Mouse (Mus musculus) hindbrain, postnatal 0 days (tissue): Measurements from ENCODE around the gene Grxcr1. TPM values are rescaled to one million over a fixed set of nuclear protein-coding genes. Genes with fewer than 3 reads are reported as not detected.
A peak's percentile ranks its signal among the peaks of the same experiment; 100 is the strongest.

ENCODE experiments used
- ATAC-seq: fragments of 200-750 bp; cut with Nextera tagmentation; 2 replicates; pipeline ENCODE4 v1.8.0; 2017; ENCODE audit warnings: mild to moderate bottlenecking, moderate TSS enrichment, moderate library complexity
- DNase-seq: peaks from one replicate; pipeline ENCODE4 v3.0.0-alpha.2; 2015; ENCODE audit warnings: low spot score
- H3K27ac ChIP-seq: fragments of 300-500 bp; sonication (generic); 2 replicates; pipeline ENCODE4 v1.5.1; 2014; ENCODE audit warnings: mild to moderate bottlenecking
- H3K27me3 ChIP-seq: fragments of 300-500 bp; sonication (generic); 2 replicates; pipeline ENCODE4 v1.6.1; 2014; ENCODE audit warnings: low read length, mixed read lengths; ENCODE audit not compliant: insufficient read depth
- H3K36me3 ChIP-seq: fragments of 300-500 bp; sonication (generic); 2 replicates; pipeline ENCODE4 v1.6.1; 2014; ENCODE audit warnings: low read length, mixed read lengths; ENCODE audit not compliant: insufficient read depth
- H3K4me1 ChIP-seq: fragments of 300-500 bp; sonication (generic); 2 replicates; pipeline ENCODE4 v1.6.1; 2014; ENCODE audit warnings: antibody characterized with exemption, low read length, mixed read lengths; ENCODE audit not compliant: insufficient read depth
- H3K4me2 ChIP-seq: fragments of 300-500 bp; sonication (generic); 2 replicates; pipeline ENCODE4 v1.6.1; 2014; ENCODE audit warnings: low read depth, mild to moderate bottlenecking, low read length, moderate library complexity, mixed read lengths
- H3K4me3 ChIP-seq: fragments of 300-500 bp; sonication (generic); 2 replicates; pipeline ENCODE4 v1.5.1; 2014; ENCODE audit warnings: low read length
- H3K9ac ChIP-seq: fragments of 300-500 bp; sonication (generic); replicated peaks from 2 replicates; pipeline ENCODE4 v1.6.1; 2014; ENCODE audit warnings: mild to moderate bottlenecking, low read length, moderate library complexity, mixed read lengths
- H3K9me3 ChIP-seq: fragments of 300-500 bp; sonication (generic); 2 replicates; pipeline ENCODE4 v1.6.1; 2016; ENCODE audit warnings: low read length, mixed read lengths
- CTCF ChIP-seq: IDR thresholded peaks from 2 replicates; pipeline ENCODE4 v1.5.1; 2016; ENCODE audit warnings: antibody characterized with exemption, control low read depth, low read depth
- WGBS: fragments of 180-500 bp; shearing (Covaris S2); extraction: QIAGEN DNeasy Blood & Tissue Kit; methylation state at CpG from one replicate; pipeline ENCODE4 v1.1.7; 2014; 5-methylcytosine and 5-hydroxymethylcytosine counted together
- polyA plus RNA-seq: library from polyadenylated mRNA; unstranded; fragments of >200 nt; fragmentation: Nextera tagmentation; extraction: Ambion mirVana; gene quantifications from 2 replicates; pipeline ENCODE4 v1.2.1, GENCODE M21; 2015
- total RNA-seq: library from RNA; depleted of rRNA; stranded (reverse); fragments of >200 nt; gene quantifications from 2 replicates; pipeline ENCODE4 v1.2.3, GENCODE M21; 2014

Gene Grxcr1
- total and polyA plus RNA-seq, 2 experiments from 2014 or later = 0.18 TPM; not detected in 1

GRCm38 (mm10) chr5:68011569-68011968 lies 20.1 kb upstream of the Grxcr1 start:
- Histone ChIP-seq H3K4me2 (no peak overlapping the region), H3K4me3 (no peak overlapping the region), H3K27ac (no peak overlapping the region), H3K9me3 (no peaks in the 10 kb centered on the region), H3K4me1 (no peaks in the 10 kb centered on the region), H3K27me3 (no peaks in the 10 kb centered on the region), H3K9ac (no peak overlapping the region), H3K36me3 (no peaks in the 10 kb centered on the region)
- DNase-seq (no peak), ATAC-seq (no peak)
- TF ChIP-seq CTCF = no peak
- WGBS = 80% methylated on average over 3 of the region's 3 CpGs

GRCm38 (mm10) chr5:68012618-68013017 lies 19.0 kb upstream of the Grxcr1 start:
- 20% methylated on average over 4 of the region's 4 CpGs for WGBS
- no peak overlapping the region for H3K27ac ChIP-seq
- peak; percentile 82 for TF ChIP-seq CTCF
- no peaks in the 10 kb centered on the region for H3K36me3 ChIP-seq
- DNase-seq = peak; percentile 81
- no peaks in the 10 kb centered on the region for H3K9me3 ChIP-seq
- no peaks in the 10 kb centered on the region for H3K27me3 ChIP-seq
- H3K4me2 ChIP-seq = no peak overlapping the region
- no peaks in the 10 kb centered on the region for H3K4me1 ChIP-seq
- ATAC-seq = no peak
- no peak overlapping the region for H3K9ac ChIP-seq
- no peak overlapping the region for H3K4me3 ChIP-seq

GRCm38 (mm10) chr5:68020870-68021269 lies 10.8 kb upstream of the Grxcr1 start:
- no peak for TF ChIP-seq CTCF
- Histone ChIP-seq H3K36me3 (no peaks in the 10 kb centered on the region), H3K4me2 (no peak overlapping the region), H3K9me3 (no peaks in the 10 kb centered on the region), H3K4me3 (no peak overlapping the region), H3K4me1 (no peaks in the 10 kb centered on the region), H3K9ac (no peak overlapping the region), H3K27me3 (no peaks in the 10 kb centered on the region), H3K27ac (no peak overlapping the region)
- DNase-seq (no peak), ATAC-seq (no peak)
- 86% methylated on average over 2 of the region's 2 CpGs for WGBS

- 37% methylated on average over 2 of the region's 2 CpGs for WGBS
- TF ChIP-seq CTCF = no peak
- H3K9me3 ChIP-seq = no peaks in the 10 kb centered on the region
- no peak overlapping the region for H3K4me2 ChIP-seq
- H3K4me3 ChIP-seq = no peak overlapping the region
- H3K9ac ChIP-seq = no peak overlapping the region
- ATAC-seq (0 out of 2 replicates have a peak, but pooled peaks have one; percentile 53), DNase-seq (peak; percentile 68)
- no peaks in the 10 kb centered on the region for H3K27me3 ChIP-seq
- no peaks in the 10 kb centered on the region for H3K36me3 ChIP-seq
- no peaks in the 10 kb centered on the region; the same call in 1 of the 2 replicates for H3K4me1 ChIP-seq
- H3K27ac ChIP-seq = no peak overlapping the region
Measured at GRCm38 (mm10) chr5:68026658-68027422, 4.8 kb upstream of the Grxcr1 start.

- no peak overlapping the region for H3K9ac ChIP-seq
- DNase-seq (no peak), ATAC-seq (0 out of 2 replicates have a peak, but pooled peaks have one; percentile 18)
- no peak overlapping the region for H3K4me2 ChIP-seq
- 51% methylated on average over 4 of the region's 4 CpGs for WGBS
- no peak overlapping the region for H3K4me3 ChIP-seq
- no peaks in the 10 kb centered on the region for H3K9me3 ChIP-seq
- TF ChIP-seq CTCF = no peak
- no peaks in the 10 kb centered on the region for H3K27me3 ChIP-seq
- H3K36me3 ChIP-seq = no peaks in the 10 kb centered on the region
- H3K27ac ChIP-seq = no peak overlapping the region
- H3K4me1 ChIP-seq = no peaks in the 10 kb centered on the region; the same call in 1 of the 2 replicates
Measured at GRCm38 (mm10) chr5:68027474-68027873, 4.2 kb upstream of the Grxcr1 start.

- H3K27ac ChIP-seq = no peak overlapping the region
- WGBS = 95% methylated on average over 2 of the region's 2 CpGs
- no peaks in the 10 kb centered on the region for H3K9me3 ChIP-seq
- H3K4me2 ChIP-seq = no peak overlapping the region
- no peaks in the 10 kb centered on the region for H3K4me1 ChIP-seq
- ATAC-seq = no peak
- no peak for TF ChIP-seq CTCF
- H3K4me3 ChIP-seq = no peak overlapping the region
- no peak overlapping the region for H3K9ac ChIP-seq
- DNase-seq = no peak
- H3K27me3 ChIP-seq = no peaks in the 10 kb centered on the region
- no peaks in the 10 kb centered on the region for H3K36me3 ChIP-seq
Measured at GRCm38 (mm10) chr5:68033345-68033744, 1.7 kb downstream of the Grxcr1 start.

- H3K27ac ChIP-seq = no peak overlapping the region
- no peaks in the 10 kb centered on the region for H3K4me1 ChIP-seq
- WGBS = 58% methylated on average over 2 of the region's 2 CpGs
- no peaks in the 10 kb centered on the region for H3K9me3 ChIP-seq
- H3K9ac ChIP-seq = no peak overlapping the region
- no peak overlapping the region for H3K4me2 ChIP-seq
- no peak for TF ChIP-seq CTCF
- no peaks in the 10 kb centered on the region for H3K36me3 ChIP-seq
- H3K4me3 ChIP-seq = no peak overlapping the region
- ATAC-seq (no peak), DNase-seq (no peak)
- no peaks in the 10 kb centered on the region for H3K27me3 ChIP-seq
Measured at GRCm38 (mm10) chr5:68039077-68039476, 7.4 kb downstream of the Grxcr1 start.
